Mouse (Mus musculus) adrenal gland, adult (tissue): ENCODE results near the gene Rasgrp2.

ENCODE experiments used
- DNase-seq, 2 experiments: peaks; one replicate each; pipeline ENCODE4 v3.0.0; 2022 to 2023; ENCODE audit warnings: low spot score in 1 of 2; ENCODE audit not compliant: inconsistent age in 2 of 2

The Rasgrp2 gene

DNA sequence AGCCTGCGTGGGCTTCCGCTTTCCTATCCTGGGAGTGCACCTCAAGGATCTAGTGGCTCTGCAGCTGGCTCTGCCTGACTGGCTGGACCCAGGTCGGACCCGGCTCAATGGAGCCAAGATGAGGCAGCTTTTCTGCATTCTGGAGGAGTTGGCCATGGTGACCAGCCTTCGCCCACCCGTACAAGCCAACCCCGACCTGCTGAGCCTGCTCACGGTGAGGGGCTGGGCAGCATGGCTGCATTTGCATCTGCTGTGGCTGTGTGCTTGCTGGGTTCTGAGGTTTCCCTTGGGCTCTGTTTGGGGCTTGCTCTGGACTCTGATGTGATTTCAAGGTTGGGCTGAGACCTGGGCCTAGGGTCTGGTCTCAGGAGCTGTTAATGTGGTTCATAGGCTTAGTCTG lies 8.0 kb downstream of the Rasgrp2 start:
- no peak for DNase-seq

DNA sequence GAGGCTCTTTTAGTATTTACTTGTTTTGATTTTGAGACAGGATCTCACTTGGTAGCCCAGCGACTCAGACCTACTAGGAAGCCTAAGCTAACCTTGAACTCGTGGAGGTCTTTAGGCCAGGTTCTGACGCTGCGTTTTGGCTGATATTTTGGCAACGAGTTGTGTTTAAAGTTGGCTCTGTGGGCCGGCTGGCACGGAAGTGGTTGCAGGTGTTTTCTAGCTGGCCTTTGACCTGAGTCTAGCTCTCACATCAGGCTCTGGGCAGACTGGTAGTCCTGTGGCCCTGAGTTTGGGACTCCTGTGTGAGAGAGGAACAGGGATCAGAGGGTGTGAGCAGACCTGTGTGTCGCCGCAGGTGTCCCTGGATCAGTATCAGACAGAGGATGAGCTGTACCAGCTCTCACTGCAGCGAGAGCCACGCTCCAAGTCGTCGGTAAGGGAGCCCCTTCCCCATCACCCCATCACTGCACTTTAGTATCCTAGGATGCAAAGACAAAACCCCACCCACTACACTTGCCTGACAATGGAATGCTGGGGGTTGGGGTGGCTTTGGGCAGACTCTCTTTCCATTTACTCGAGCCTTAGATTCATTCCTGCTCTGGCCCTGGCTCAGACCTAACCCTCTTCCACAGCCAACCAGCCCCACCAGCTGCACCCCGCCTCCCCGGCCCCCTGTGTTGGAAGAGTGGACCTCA lies 8.8 kb downstream of the Rasgrp2 start:
- no peak for DNase-seq

DNA sequence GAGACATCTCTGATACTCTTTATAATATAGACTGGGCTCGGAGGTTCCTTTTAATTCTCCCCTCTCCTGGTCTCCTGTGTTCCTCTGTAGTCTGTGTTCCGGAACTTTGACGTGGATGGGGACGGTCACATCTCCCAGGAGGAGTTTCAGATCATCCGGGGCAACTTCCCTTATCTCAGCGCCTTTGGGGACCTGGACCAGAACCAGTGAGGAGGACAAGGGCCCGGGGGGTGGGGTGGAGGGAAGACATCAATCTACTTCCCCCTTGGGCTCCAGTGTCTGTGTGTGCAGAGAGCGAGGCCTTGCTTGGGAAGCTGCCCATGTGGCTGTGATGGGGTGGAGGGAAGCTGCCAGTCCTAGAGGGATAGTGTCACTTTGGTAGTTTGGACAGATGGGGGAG lies 9.6 kb downstream of the Rasgrp2 start:
- no peak for DNase-seq

DNA sequence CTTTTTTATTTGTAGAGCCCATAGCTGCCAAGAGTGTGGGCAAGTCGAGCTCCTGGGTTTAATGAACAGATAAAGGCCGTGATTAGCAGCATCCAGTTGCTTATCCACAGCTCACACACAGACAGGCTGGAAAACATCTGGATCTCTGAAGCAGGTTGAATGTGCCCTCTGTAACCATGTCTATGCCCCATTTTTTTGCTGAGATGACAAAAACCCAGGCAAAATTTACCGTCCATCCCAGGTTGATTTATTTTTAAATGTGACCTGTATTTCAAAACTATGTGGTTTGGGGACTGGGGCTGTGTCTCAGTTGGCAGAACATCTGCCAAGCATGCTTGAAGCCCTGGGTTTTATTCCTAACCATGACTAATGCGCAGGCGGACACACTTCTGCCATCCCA lies 10.0 kb downstream of the Rasgrp2 start:
- DNase-seq = no peak

DNA sequence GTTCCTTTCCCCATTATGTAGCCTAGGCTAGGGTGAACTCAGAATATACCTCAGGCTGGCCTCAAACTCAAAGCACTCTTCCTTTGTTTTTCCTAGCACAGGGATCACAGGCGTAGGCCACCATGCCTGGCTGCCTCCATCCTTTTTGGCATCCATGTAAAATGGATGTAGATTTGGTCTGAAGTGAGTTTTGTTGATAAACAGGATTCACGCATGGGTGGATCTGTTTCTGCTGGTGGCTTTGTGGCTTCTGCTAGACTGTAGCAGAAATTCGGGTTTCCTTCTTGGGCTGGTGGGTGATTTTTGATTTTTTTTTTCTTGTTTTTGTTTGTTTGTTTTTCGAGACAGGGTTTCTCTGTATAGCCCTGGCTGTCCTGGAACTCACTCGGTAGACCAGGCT lies 10.8 kb downstream of the Rasgrp2 start:
- no peak for DNase-seq

DNA sequence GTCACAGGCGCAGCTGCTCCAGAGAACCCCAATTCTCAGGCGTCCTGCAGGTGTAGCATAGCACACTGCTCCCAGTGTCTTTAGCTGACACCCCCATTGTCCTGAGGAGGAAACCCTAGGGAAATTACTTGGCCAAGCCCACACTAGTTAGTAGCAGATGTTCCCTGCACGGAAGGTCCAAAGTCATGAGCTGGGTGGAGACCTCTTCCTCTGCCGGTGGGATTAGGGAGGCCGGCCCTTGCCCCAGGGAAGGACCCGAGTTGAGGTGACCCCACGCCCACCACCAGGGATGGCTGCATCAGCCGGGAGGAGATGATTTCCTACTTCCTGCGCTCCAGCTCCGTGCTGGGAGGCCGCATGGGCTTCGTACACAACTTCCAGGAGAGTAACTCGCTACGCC lies 13.7 kb downstream of the Rasgrp2 start:
- no peak for DNase-seq

DNA sequence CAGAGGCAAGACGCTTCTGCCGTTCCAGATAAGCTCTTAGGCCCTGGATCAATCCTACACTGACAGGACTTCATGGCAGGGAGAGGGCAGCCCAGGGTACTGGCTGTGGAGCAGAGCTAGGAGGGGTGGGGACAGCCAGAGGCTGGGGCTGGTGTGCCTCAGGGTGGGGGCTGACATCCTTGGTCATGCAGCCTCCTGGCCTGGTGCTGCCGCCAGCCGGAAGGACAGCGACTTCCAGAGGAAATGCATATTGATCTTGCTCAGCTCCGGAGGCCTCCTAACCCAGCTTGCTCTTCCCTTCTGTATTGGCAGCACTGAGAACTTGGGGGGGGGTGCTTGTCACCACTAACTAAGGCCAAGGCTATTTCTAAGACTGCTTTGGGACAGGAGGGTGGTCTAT lies 16.3 kb downstream of the Rasgrp2 start:
- DNase-seq = peak in 1 of 2 experiments; percentile 56

DNA sequence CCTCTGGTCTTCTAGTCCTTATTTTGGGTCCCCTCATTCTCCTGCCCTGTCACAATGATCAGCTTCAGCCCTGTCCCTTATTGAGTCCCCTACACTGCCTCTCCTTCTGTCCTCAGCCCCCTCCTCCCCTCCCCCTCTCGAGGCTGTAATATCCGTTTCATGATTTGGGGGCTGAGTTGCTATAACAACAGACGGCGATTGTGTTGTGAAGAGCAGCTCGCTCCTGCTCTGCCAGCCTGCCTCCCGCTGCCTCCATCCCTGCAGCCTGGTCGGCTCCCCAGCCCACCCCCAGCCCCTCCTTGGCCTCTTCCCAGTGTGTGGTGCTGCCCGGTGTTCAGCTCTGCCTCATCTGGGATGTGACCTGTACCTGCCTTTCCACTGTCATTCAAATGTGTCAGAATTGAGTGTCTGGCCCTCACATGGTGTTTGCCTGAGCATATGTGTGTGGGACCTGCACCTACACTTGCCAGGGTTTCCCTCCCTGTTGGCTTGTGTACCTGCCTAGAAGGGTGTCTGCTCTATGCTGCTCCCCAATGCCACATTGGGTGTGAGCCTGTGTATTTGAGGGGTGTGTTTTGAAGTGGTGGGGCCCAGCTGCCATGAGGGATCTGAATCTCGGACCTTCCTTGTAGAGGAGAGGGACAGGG lies 17.1 kb downstream of the Rasgrp2 start:
- no peak for DNase-seq

DNA sequence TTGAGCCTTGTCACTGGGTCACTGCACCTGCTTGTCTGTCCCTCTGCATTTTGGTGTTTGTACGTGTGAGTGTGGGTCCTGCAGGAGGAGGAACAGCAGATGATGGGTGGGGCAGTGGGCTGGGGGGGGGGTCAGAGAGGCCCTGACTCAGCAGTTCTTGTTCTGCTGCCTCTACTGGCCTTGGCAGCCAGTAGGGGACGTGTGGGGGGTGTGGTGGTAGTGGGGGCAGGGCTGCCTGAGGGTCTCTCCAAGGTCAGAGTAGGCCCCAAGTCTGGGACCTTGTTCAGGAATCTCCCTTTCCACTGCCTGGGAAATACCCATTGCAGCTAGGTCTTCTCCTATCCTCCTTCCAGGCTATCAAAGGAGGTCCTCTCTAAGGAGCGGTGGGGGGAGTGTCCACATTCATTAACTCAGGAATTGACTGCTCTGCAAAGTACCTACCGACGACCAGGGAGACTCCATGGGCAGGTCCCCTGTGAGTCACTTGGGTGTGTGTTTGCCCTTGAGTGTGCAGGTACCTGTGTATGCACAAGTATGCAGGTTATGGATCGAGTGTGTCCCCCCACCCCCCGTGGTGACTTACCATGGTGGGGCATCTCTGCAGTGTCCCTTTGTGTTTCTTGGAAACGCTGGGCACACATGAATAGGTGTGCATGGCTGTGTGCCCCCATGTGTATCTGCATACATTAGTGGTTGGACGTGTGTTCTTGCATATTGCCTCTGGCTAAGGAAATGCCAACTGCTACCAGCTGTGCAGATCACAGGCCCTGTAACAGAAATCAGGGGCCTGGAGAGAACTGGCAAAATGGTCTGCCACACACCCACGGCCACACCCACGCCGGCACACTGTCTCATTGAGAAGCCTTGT lies 18.0 kb downstream of the Rasgrp2 start:
- no peak for DNase-seq

DNA sequence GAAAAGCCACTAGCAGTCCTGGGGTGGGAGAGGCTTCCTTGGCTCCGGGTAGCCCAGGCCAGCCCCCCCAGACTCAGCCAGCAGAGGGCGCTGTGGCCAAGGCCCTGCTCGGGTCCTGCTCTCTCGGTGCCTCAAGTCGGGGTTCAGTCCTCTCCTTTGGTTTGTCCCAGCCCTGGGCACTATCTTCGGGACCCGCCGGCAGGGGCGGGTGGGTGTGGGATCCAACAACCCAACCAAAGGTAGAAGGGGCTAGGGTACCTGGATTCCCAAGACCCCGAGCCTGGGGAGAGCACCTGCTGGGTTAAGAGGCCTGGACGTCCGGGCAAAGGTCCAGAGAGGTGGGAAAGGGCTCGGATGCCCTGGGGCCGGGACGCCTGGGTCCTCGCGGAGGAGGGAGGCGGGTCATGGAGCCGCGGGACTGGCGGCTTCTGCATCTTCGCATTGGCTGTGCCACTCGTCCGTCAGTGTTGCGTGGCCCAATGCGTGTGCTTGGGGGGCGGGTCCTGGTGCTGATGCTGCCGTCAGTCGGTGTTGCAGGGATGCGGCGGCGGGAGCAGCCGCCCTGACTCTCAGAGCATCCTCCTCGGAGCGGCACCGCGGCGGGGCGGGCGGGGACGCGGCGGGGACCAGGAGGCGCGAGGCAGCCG lies 19.2 kb downstream of the Rasgrp2 start, which contains the start of gene Nrxn2:
TSS of gene Nrxn2 (plus strand) at position 499 of the 647 bp plus-strand sequence.
- peak; percentile 87 to 93 for DNase-seq

DNA sequence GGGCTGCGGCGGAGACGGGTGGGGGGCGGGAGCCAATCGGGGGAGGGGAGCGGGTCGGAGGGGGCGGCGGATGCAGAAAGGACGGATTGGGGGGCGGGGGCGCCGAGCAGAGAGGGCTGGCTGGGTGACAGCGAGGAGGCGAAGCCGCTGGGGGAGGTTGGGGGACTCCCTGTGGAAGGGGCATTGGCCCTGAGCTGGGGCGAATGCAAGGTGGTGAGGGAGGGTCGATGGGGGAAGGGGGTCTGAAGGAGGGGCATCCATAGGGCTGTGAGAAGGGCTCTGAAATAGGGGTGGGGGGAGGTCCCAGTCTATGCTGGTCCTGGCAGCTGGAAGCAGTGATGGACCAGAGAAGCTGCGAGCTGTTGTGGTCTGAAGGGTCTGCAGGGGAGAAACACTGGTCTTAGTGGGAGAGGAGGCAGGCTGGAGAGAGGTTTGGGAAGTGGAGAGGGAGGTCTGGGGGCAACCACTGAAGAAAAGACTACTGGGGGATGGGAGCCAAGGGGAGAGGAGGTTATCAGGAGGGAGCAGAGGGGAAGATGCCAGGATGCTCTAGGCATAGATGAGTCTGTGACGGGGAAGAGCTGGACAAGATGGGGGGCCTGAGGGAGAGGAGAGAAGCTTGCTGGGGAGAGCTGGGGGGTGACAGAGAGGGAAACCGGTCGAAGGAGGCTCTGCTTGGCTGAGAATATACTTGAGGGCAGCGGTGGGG lies 20.0 kb downstream of the Rasgrp2 start:
- DNase-seq = no peak

DNA sequence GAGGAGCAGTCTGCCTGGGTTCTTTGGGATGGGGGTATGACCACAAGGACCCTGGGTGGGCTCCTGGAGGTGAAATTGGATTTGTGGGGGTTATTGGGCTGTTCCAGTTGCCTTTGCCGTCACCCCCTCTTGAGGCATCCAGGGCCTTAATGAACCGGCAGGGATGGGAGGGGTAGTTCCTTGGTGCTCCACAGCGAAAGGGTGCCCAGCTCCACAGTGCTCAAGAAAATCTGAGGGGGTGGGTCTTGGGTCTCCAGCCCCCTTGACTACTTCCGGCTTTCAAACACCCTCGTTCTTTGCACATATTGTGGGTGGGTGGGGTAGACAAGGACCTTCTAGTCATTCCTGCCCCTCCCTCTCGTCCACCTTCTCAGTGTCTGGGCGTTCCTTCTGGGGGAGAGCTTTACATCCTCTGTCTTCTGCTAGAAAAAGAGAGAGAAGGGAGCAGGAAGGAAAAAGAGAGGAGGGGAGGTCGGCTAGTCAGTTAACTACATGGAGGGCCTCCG lies 20.7 kb downstream of the Rasgrp2 start:
- DNase-seq = no peak

DNA sequence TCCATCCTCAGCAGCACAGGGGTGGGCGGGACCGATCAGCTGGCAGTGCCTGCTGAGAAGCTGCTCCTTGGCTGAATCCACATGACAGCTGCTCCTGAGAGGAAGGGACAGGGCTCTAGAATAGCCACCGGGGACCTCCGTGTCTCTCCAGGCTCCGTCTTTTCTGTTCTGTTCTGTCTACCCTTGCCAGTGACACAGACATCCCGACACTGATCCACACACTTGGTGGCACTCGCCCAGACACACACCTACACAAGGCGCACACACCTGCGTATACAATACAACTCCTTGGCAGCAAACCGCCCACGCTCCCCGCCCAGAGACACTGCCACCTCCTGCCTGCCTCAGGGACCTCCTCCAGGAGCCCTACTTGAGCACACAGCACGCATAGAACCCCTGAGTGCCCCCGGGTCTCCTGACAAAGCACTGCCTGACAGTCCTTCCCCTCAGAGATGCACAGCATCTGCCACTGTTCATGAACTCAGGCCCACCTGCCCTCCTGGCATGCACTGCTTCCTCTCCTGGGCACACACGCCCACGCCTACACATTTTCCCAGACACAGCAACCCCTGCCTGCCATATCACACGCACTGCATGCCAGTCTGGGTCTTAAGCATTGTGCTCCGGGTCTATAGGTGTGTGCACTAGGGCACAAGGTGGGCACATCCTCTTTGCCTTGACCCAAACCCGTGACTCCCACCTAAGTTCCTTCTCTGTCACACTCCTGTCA lies 21.5 kb downstream of the Rasgrp2 start:
- DNase-seq = no peak

DNA sequence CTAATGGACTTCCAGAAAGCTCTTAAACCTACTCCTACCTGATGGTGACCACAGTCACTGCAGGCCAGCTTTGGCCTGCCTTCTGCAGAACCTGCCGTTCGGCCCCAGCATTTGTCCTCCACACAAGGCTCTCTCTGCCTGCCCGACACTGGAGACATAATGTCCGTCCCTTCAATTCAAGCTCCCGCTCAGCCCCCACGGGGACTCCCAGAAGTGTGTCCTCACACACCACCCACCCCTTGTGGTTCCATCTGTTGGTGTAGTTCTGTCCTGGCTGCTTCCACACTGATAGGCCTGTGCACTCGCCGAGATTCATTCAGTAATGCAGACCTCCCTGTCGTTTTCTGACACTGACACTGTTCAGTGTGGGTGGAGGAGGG lies 22.1 kb downstream of the Rasgrp2 start:
- DNase-seq = no peak

DNA sequence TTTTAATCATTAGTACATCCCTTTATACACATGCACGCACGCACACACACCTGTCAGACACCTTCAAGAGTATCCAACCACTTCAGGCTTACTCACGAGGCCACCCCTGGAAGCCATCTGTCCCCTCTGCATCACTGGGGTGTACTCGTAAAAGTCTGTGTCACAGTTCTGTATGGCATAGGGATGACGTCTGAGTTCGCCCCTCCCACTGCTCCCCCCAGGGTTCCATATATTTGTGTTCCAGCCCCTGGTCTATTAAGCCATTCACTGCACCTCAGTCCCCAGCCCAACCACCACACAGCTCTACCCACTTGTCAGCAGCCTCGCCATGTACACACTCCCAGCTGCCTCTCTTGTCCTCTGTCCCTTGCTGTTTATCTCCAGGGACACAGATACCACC lies 22.9 kb downstream of the Rasgrp2 start:
- DNase-seq = no peak

DNA sequence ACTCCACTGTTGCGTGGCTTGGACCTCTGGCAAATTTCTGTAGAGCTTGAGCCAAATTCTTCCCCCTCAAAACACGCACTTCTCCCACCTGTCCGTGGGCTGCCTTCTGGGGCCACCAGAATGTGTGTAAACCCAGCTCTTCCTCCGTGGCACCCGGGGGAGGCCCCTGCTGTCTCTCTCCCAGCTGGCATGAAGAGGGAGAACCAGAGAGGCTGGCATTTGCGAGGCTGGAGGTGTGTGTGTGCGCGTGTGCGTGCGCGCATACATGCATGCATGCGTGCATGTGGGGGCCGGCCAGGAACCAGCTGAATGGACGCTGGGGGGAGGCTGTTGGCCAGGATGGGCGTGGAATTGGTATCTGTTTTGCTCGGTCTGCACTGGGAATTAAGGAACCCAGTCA lies 24.1 kb downstream of the Rasgrp2 start:
- DNase-seq = no peak

DNA sequence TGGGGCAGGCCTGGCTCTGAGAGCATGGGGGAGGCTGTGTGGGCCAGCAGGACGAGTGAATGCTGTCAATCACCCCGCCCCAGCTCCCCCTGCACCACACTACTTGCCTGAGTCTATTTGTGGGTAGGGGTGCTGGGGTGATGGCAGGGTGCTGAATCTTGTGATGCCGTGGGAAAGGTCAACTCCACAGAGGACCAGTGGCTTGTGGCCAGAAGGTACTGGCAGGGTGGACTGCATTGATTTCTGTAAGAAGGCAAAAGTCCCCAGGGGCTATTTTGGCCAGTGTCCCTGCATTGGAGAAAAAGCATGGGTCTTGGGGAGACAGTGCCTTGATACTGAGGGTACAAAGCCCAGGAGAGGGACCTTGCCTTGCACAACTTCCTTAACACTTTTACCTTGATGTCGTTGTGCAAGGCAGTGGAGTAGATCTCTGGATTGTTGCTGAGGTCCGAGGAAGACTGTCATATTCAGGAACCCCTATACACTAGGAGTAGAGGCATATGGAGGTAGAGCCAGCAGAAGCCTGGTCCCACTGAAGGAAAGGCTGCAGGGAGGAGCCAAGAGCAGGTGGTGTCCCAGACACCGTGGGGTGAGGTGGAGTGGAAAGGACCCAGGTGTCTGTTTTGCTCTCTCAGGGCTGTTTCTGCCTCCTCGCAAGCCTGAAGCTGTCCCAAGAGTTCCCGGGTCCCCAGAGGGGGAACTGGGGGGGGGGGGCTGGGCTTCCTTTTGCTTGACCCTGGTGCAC lies 25.2 kb downstream of the Rasgrp2 start:
- DNase-seq = no peak

DNA sequence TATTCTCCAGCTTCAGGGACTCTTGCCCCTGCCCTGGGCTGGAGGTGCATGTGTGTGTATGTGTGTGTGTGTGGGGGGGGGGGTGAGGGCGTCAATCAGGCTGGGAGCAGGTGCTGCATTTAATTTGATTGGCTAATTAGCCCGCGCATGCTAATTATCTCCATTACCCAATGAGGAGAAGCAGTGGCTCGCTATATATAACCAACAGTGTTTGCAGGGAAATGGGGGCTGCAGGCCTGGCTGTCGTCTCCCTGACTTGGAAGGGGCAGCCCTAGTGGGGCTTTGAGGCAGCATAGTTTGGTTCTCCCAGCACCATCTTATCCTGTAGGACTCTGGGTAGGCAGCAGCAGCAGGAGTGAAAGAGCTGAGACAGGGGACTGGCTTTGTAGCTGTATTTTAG lies 26.5 kb downstream of the Rasgrp2 start:
- no peak for DNase-seq
